Mouse (Mus musculus): ENCODE results near the gene Proser2. TPM values are rescaled to one million over a fixed set of nuclear protein-coding genes. Genes with fewer than 3 reads are reported as not detected.

The Proser2 gene
- polyA plus RNA-seq (2015; fragmentation: Nextera tagmentation; extraction: Ambion mirVana): 19.6 and 23.1 TPM in 2 replicates

DNA sequence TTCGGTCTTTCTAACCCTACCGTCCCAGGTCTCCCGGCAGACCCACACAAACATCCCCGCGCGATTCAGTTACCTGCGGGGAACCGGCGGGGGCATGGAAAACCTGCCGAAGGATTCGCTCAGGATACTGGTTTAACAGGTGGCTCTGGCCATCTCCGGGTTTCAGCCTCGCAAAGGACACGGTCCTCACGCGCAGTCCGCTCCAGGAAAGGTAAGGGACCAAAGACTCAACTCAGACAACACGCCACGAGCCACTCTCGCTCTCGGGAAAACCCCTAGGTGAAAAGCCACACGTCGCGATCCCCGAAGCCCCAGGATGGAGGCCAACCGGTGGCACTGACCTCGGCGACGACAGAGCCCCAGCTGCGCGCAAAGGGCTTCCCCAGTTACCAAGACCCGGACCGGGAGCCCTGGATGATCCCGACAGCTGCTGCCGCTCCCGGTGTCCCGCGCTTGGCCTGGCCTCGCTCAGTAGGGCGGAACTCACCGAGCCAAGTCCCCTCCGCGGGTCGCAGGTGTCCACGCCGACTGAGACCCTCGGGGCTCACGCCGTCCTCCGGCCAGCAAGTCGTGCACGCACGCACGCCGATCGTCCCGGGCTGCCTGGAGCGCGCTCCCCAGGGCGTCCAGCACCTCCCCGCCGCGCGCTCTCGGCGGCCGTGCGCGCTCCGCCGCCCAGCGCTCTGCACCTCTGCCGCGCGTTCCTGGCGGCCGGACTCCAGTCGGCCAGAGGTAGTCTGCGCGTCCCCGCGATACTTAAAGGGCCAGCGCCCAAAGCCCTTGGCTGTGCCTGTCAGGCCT is at the start of gene Proser2:
Gene Proser2 (minus strand): TSS at position 657 of the 801 bp plus-strand sequence.
- Histone ChIP-seq H3K4me2 (replicated peaks) (peak within 1 kb of the TSS; percentile 88), H3K4me3 (replicated peaks) (peak within 1 kb of the TSS; percentile 71), H3K9me3 (replicated peaks) (no peaks in the 10 kb centered on the region), H3K9ac (peak within 1 kb of the TSS; percentile 59), H3K27ac (replicated peaks) (0 out of 2 replicates have a peak within 1 kb of the TSS, but pooled peaks have one; percentile 51), H3K4me1 (peaks cover 2% of the 10 kb centered on the region; the same call in 1 of the 2 replicates), H3K36me3 (no peaks in the 10 kb centered on the region), H3K27me3 (peaks cover 8% of the 10 kb centered on the region; the same call in 1 of the 2 replicates)
- under 1% methylated on average over 83 of the region's 83 CpGs for WGBS
- peak; percentile 91 for ATAC-seq (ENCODE audit: insufficient number of reproducible peaks, low FRiP score, low TSS enrichment, low read depth)

DNA sequence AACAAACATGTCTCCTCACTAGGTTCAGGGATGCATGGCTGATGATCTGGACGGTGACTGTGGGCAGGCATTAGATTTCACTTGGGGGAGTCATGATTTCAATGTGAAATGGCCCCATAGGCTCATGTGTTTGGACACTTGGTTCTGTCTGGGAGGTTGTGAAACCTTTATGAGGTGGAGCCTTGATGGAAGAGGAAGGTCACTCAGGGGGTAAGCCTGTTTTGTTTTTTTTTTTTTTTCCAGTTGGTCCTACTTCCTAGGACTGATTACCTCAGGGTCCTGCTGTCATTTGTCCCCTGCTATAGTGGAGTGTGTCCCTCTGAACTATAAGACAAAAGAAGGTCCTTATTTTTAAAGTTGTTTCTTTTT is 49.7 kb upstream of the Proser2 start:
- ATAC-seq (ENCODE audit: insufficient number of reproducible peaks, low FRiP score, low TSS enrichment, low read depth): no peak
- H3K4me3 ChIP-seq (replicated peaks): no peak overlapping the region
- H3K9ac ChIP-seq: no peak overlapping the region
- no peak overlapping the region for H3K4me2 ChIP-seq (replicated peaks)
- no peaks in the 10 kb centered on the region for H3K27me3 ChIP-seq
- no peaks in the 10 kb centered on the region for H3K4me1 ChIP-seq
- no peaks in the 10 kb centered on the region; the same call in 1 of the 2 replicates for H3K9me3 ChIP-seq (replicated peaks)
- H3K27ac ChIP-seq (replicated peaks): no peak overlapping the region
- WGBS: 67% methylated on average over 1 of the region's 1 CpGs
- no peaks in the 10 kb centered on the region for H3K36me3 ChIP-seq

DNA sequence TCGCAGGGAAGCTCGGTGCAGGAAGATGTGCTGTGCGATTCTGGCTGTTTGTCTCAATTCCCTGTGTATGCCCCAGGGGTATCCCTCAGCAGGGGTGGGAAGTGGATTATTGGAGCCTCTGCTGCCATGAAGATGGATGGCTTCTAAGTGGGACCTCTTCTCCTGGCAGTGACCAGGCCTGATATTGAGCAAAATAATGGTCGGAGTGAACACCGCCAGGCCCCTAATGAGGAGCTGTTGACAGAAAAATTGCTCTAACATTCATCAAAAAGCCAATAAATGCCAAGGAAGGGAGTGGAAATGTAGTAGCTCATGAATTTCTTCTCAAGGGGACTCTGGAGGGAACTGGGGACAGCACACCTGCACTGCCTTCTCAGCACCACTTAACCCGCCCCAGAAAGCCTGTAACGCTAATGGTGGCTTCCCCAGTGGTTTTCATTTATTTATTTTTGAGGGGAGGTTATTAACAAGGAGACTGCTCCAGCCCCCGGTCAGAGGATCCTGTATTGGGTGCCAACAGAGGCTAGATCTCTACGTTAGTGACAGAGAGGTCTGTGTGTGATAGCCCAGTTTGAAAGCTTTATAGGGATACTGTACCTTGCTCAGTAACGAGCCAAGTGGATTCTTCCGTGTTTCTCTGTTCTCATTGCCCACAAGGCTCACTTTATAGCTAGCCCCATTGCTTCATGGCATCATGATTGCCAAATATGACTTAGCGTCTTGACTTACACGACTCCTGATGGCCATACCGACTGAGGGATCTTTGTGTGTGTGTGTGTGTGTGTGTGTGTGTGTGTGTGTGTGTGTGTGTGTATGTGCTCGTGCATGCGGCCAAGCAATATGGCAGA is 49.1 kb upstream of the Proser2 start:
- Histone ChIP-seq H3K4me3 (replicated peaks) (no peak overlapping the region), H3K9ac (no peak overlapping the region), H3K27ac (replicated peaks) (no peak overlapping the region), H3K4me1 (no peaks in the 10 kb centered on the region), H3K27me3 (no peaks in the 10 kb centered on the region), H3K36me3 (no peaks in the 10 kb centered on the region), H3K9me3 (replicated peaks) (no peaks in the 10 kb centered on the region), H3K4me2 (replicated peaks) (no peak overlapping the region)
- 79% methylated on average over 16 of the region's 16 CpGs for WGBS
- no peak for ATAC-seq (ENCODE audit: insufficient number of reproducible peaks, low FRiP score, low TSS enrichment, low read depth)

- Histone ChIP-seq H3K9me3 (replicated peaks) (no peaks in the 10 kb centered on the region), H3K27me3 (no peaks in the 10 kb centered on the region), H3K4me2 (replicated peaks) (no peak overlapping the region), H3K27ac (replicated peaks) (no peak overlapping the region), H3K9ac (no peak overlapping the region), H3K36me3 (no peaks in the 10 kb centered on the region), H3K4me1 (peaks cover 5% of the 10 kb centered on the region; the same call in 1 of the 2 replicates), H3K4me3 (replicated peaks) (no peak overlapping the region)
- 15% methylated on average over 3 of the region's 3 CpGs for WGBS
- ATAC-seq (ENCODE audit: insufficient number of reproducible peaks, low FRiP score, low TSS enrichment, low read depth): no peak
Measured at GRCm38 (mm10) chr2:6173013-6173412, 43.0 kb upstream of the Proser2 start.

- Histone ChIP-seq H3K9ac (no peak overlapping the region), H3K36me3 (no peaks in the 10 kb centered on the region), H3K27ac (replicated peaks) (no peak overlapping the region), H3K4me2 (replicated peaks) (no peak overlapping the region), H3K9me3 (replicated peaks) (no peaks in the 10 kb centered on the region), H3K4me3 (replicated peaks) (no peak overlapping the region), H3K27me3 (no peaks in the 10 kb centered on the region), H3K4me1 (peaks cover 20% of the 10 kb centered on the region)
- ATAC-seq (ENCODE audit: insufficient number of reproducible peaks, low FRiP score, low TSS enrichment, low read depth): no peak
- 62% methylated on average over 2 of the region's 2 CpGs for WGBS
Measured at GRCm38 (mm10) chr2:6168560-6168959, 38.5 kb upstream of the Proser2 start.

DNA sequence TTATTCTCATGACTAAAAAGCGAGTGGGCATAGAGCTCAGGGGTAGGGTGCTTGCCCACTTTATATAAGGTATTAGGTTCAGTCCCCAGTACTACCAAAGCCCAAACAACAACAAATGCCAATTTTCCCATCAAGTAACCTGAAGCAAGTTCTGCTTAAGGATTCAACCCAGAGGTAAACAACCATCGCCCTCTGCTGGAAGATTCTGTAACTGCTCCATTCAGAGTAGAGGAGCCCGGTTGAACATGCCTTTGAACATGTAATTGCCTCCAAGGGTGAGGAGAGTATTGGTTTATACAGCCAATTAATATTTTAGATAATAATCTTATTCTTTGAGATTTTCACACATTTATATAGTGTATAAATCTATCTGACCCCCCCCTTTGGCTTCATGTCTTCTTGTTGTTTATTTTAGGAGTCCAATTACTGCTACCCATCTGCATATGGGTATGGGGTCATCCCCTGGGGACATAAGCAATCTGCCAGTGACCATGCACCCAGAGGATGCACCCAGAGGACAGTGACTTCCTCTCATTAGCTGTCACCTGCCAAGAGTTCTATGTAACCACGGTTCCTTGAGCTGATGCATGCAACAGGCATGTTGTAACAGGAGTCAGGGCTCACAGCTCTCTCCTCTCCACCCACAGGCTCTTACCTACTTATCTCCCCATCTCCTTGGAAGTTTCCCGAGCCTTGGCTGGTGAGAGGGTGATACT is 38.0 kb upstream of the Proser2 start:
- no peak overlapping the region for H3K27ac ChIP-seq (replicated peaks)
- peaks cover 24% of the 10 kb centered on the region for H3K4me1 ChIP-seq
- H3K9me3 ChIP-seq (replicated peaks): no peaks in the 10 kb centered on the region
- no peaks in the 10 kb centered on the region for H3K27me3 ChIP-seq
- WGBS: 17% methylated on average over 5 of the region's 5 CpGs
- H3K9ac ChIP-seq: no peak overlapping the region
- ATAC-seq (ENCODE audit: insufficient number of reproducible peaks, low FRiP score, low TSS enrichment, low read depth): 0 out of 2 replicates have a peak, but pooled peaks have one; percentile 53
- H3K4me3 ChIP-seq (replicated peaks): no peak overlapping the region
- H3K4me2 ChIP-seq (replicated peaks): no peak overlapping the region
- H3K36me3 ChIP-seq: no peaks in the 10 kb centered on the region

DNA sequence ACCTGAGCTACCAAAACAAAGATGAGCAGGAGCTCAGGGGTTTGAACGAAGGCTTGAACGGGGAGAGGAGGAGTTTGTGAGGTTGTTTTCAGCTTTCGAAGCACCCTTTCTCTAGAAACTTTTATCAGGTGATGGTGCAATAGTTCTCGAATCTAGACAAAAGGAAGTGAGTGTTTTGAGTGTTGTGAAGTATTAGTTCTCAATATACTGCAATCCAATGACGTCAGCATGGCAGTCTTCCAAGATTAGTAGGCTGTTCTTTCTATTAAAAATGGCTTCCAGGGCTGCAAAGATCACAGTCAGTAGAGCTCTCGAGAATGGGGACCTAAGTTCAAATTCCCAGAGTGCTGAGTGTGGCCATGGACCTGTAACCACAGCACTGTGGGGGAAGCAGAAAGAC is 35.8 kb upstream of the Proser2 start:
- ATAC-seq (ENCODE audit: insufficient number of reproducible peaks, low FRiP score, low TSS enrichment, low read depth): no peak
- H3K4me3 ChIP-seq (replicated peaks): no peak overlapping the region
- H3K4me2 ChIP-seq (replicated peaks): no peak overlapping the region
- no peaks in the 10 kb centered on the region for H3K36me3 ChIP-seq
- H3K9ac ChIP-seq: no peak overlapping the region
- H3K27me3 ChIP-seq: no peaks in the 10 kb centered on the region
- no peak overlapping the region for H3K27ac ChIP-seq (replicated peaks)
- peaks cover 36% of the 10 kb centered on the region for H3K4me1 ChIP-seq
- H3K9me3 ChIP-seq (replicated peaks): no peaks in the 10 kb centered on the region
- 60% methylated on average over 6 of the region's 6 CpGs for WGBS

GRCm38 (mm10) chr2:6164606-6165290 is 34.7 kb upstream of the Proser2 start:
- H3K4me2 ChIP-seq (replicated peaks): no peak overlapping the region
- H3K4me3 ChIP-seq (replicated peaks): no peak overlapping the region
- peaks cover 44% of the 10 kb centered on the region for H3K4me1 ChIP-seq
- H3K9me3 ChIP-seq (replicated peaks): no peaks in the 10 kb centered on the region
- H3K9ac ChIP-seq: no peak overlapping the region
- ATAC-seq (ENCODE audit: insufficient number of reproducible peaks, low FRiP score, low TSS enrichment, low read depth): no peak
- H3K36me3 ChIP-seq: no peaks in the 10 kb centered on the region
- H3K27ac ChIP-seq (replicated peaks): 0 out of 2 replicates have a peak overlapping the region, but pooled peaks have one; percentile 48
- WGBS: 39% methylated on average over 16 of the region's 16 CpGs
- no peaks in the 10 kb centered on the region for H3K27me3 ChIP-seq

DNA sequence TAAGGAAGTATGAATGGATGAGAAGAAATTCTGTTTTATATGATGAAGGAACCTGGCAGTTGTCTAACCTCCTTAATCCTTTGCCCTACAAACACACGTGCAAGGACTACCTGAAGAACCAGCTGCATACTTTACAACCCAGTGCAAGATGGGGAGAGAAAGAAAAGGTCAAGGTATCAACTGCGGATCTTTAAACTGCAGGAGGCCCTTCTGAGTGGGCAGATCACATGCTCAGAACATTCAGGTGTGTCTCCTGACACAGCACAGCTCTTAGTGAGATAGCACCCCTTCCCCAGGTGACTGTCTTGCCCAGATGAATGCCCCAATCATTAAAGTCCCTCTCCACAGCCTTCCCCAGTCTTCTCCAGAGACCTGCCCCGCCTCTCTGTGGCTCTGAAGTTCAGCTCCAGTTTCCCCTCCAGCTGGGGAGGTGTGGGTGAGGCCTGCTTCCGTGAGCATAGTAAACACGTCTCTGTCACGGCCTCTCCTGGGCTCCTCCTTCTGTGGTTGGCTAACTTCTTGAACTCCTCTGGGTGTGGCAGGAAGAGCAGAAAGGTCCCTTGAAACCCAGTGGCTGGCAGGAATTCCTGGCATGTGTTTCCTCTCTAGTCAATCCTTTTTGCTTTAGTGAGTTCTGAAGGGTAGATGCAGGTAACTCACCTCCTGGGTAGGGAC is 32.5 kb upstream of the Proser2 start:
- Histone ChIP-seq H3K9me3 (replicated peaks) (no peaks in the 10 kb centered on the region), H3K4me3 (replicated peaks) (no peak overlapping the region), H3K36me3 (no peaks in the 10 kb centered on the region), H3K27me3 (no peaks in the 10 kb centered on the region), H3K9ac (no peak overlapping the region), H3K27ac (replicated peaks) (peak overlapping the region; percentile 36; the same call in 1 of the 2 replicates), H3K4me2 (replicated peaks) (no peak overlapping the region), H3K4me1 (peaks cover 44% of the 10 kb centered on the region)
- peak; percentile 71; the same call in 1 of the 2 replicates for ATAC-seq (ENCODE audit: insufficient number of reproducible peaks, low FRiP score, low TSS enrichment, low read depth)
- WGBS: 40% methylated on average over 6 of the region's 6 CpGs

DNA sequence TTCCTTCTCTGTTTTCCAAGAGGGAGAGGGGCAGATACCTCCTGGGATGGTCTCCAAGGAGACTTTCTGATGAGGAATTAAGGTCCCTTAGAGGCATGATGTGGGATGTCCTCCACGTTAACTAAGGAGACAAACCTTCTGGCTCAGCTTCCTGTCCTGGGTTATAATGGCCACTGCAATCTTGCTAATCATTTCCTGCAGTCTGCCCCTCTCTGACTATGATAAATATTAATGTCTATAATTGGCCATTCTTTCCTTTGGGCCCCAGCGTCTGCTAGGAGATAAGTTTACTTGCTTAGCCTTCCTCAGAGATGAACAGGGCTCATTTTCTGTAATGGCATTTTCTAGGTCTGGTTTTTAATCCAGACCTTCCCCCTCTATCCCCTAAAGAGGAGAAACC is 29.7 kb upstream of the Proser2 start:
- Histone ChIP-seq H3K27ac (replicated peaks) (0 out of 2 replicates have a peak overlapping the region, but pooled peaks have one; percentile 17), H3K4me1 (peaks cover 34% of the 10 kb centered on the region), H3K4me2 (replicated peaks) (no peak overlapping the region), H3K27me3 (no peaks in the 10 kb centered on the region), H3K4me3 (replicated peaks) (no peak overlapping the region), H3K36me3 (no peaks in the 10 kb centered on the region), H3K9ac (no peak overlapping the region), H3K9me3 (replicated peaks) (no peaks in the 10 kb centered on the region)
- ATAC-seq (ENCODE audit: insufficient number of reproducible peaks, low FRiP score, low TSS enrichment, low read depth): no peak
- 35% methylated on average over 2 of the region's 2 CpGs for WGBS

All from embryonic facial prominence, embryonic 15.5 days (tissue).